Mouse (Mus musculus) intestine, postnatal 0 days (tissue): ENCODE measurements around the gene Cpox. TPM values are rescaled to one million over a fixed set of nuclear protein-coding genes. Genes with fewer than 3 reads are reported as not detected.

ENCODE experiments used
- ATAC-seq: fragments of 200-750 bp; cut with Nextera tagmentation; 2 replicates; pipeline ENCODE4 v1.8.0; 2017; ENCODE audit warnings: mild to moderate bottlenecking, moderate TSS enrichment, moderate library complexity
- H3K27ac ChIP-seq: fragments of 300-500 bp; sonication (generic); 2 replicates; pipeline ENCODE4 v1.5.1; 2014; ENCODE audit warnings: mild to moderate bottlenecking, low read depth, low read length, moderate library complexity
- H3K27me3 ChIP-seq: fragments of 300-500 bp; sonication (generic); replicated peaks from 2 replicates; pipeline ENCODE4 v1.6.1; 2014; ENCODE audit warnings: low read length, mixed read lengths; ENCODE audit not compliant: control insufficient read depth, insufficient read depth
- H3K36me3 ChIP-seq: fragments of 300-500 bp; sonication (generic); 2 replicates; pipeline ENCODE4 v1.6.1; 2014; ENCODE audit warnings: mild to moderate bottlenecking, moderate library complexity; ENCODE audit not compliant: control insufficient read depth, insufficient read depth
- H3K4me1 ChIP-seq: fragments of 300-500 bp; sonication (generic); replicated peaks from 2 replicates; pipeline ENCODE4 v1.6.1; 2014; ENCODE audit warnings: antibody characterized with exemption, low read length, mixed read lengths; ENCODE audit not compliant: control insufficient read depth, insufficient read depth
- H3K4me2 ChIP-seq: fragments of 300-500 bp; sonication (generic); replicated peaks from 2 replicates; pipeline ENCODE4 v1.6.1; 2014; ENCODE audit warnings: low read depth, mild to moderate bottlenecking, moderate library complexity
- H3K4me3 ChIP-seq: fragments of 300-500 bp; sonication (generic); 2 replicates; pipeline ENCODE4 v1.5.1; 2014; ENCODE audit warnings: low read depth, low read length
- H3K9ac ChIP-seq: fragments of 300-500 bp; sonication (generic); 2 replicates; pipeline ENCODE4 v1.6.1; 2014; ENCODE audit warnings: mild to moderate bottlenecking, low read depth, low read length
- H3K9me3 ChIP-seq: fragments of 300-500 bp; sonication (generic); 2 replicates; pipeline ENCODE4 v1.6.1; 2016; ENCODE audit warnings: mixed run types; ENCODE audit not compliant: control insufficient read depth
- CTCF ChIP-seq: sonication (generic); IDR thresholded peaks from 2 replicates; pipeline ENCODE4 v1.5.1; 2016; ENCODE audit warnings: low read depth, mild to moderate bottlenecking, control low read depth, antibody characterized with exemption, moderate library complexity
- WGBS: fragments of 180-500 bp; shearing (Covaris S2); extraction: QIAGEN DNeasy Blood & Tissue Kit; methylation state at CpG from one replicate; pipeline ENCODE4 v1.1.7; 2014; 5-methylcytosine and 5-hydroxymethylcytosine counted together
- polyA plus RNA-seq: library from polyadenylated mRNA; unstranded; fragments of >200 nt; fragmentation: Nextera tagmentation; extraction: Ambion mirVana; gene quantifications from 2 replicates; pipeline ENCODE4 v1.2.1, GENCODE M21; 2015

The Cpox gene
- polyA plus RNA-seq, 1 experiment from 2014 or later, result 54.5 TPM

DNA sequence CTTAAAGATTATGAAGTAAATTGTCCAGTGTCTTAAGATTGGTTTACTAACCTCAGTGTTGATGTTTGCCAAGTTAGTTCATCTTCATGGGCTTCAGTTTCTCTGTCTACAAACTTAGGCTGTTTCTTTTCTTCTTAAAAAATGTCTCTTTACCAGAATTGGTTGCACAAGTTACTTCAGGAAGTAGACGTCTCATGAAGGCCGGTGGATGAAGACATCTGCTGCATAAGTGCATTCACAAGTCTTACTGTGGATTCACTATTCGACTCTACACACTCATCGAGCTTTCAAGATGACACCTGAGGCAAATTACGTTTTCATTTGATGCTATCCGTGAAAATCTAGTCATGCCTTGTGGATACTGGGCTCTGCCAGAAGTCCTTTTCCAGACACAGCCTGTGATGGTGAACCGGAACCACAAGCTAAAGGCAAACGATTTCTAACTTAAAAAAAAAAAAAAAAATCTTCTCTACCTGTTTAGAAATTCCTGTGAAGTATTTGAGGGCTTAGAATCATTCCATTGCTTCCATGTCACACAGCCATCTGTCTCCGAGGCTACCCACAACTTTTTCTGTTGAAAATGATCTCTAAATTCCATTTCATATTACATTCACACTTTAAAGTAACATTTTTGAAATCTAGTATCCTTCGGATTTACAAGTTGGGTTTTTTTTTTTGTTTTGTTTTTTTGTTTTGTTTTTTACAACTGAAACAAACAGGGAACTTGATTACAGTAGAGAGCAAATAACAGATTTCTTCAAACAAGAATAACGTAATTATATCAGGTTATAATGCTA, 56.8 kb downstream of the Cpox start:
- ATAC-seq, result no peak
- H3K27ac ChIP-seq, result no peak overlapping the region
- H3K4me3 ChIP-seq, result peak overlapping the region; percentile 98; the same call in 1 of the 2 replicates
- peak overlapping the region; percentile 77 for H3K4me2 ChIP-seq
- peaks cover 15% of the 10 kb centered on the region for H3K36me3 ChIP-seq
- TF ChIP-seq CTCF, result no peak
- H3K9ac ChIP-seq, result 0 out of 2 replicates have a peak overlapping the region, but pooled peaks have one; percentile 71
- no peaks in the 10 kb centered on the region for H3K27me3 ChIP-seq
- H3K9me3 ChIP-seq, result no peaks in the 10 kb centered on the region
- 64% methylated on average over 11 of the region's 11 CpGs for WGBS
- H3K4me1 ChIP-seq, result no peaks in the 10 kb centered on the region

DNA sequence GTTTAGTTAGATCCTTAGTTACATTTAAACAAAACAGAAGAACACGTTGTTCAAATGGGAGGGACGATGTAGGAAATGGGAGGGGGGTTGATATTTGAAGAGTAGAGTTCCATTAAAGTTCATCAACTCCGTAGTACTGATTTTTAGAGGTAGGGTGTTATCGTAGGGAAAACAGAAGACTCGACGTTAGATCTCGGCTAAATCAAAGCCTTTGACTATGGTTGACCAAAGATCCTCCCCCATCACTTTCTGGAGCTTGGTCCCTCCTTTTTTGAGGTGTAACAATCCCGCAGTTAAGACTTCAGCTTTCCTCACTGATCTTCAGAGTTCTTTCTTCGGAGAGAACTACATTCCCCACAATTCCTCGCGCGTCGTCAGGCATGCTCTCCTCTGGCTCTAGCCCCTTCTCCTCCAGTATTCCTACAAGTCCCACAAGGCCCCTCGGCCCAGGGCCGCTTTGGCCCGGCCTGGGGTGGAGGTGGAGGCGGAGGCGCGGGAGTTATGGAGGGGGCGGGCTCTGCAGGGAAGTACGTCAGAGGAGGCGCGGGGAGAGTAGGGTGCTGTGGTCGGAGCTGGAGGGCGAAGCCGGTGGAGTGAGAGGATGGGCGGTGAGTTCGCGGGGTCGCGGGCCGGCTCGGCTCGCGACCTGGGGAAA, 57.5 kb downstream of the Cpox start, which contains the start of gene Cldnd1:
TSS of gene Cldnd1 (plus strand) at position 434 of the 655 bp plus-strand sequence.
- 2% methylated on average over 35 of the region's 35 CpGs for WGBS
- peak; percentile 100 for ATAC-seq
- H3K4me2 ChIP-seq, result peak within 1 kb of the TSS; percentile 77
- no peaks in the 10 kb centered on the region for H3K4me1 ChIP-seq
- H3K36me3 ChIP-seq, result peaks cover 22% of the 10 kb centered on the region
- peak within 1 kb of the TSS; percentile 71 for H3K9ac ChIP-seq
- H3K9me3 ChIP-seq, result no peaks in the 10 kb centered on the region
- no peak for TF ChIP-seq CTCF
- H3K27me3 ChIP-seq, result no peaks in the 10 kb centered on the region
- peak within 1 kb of the TSS; percentile 83 for H3K27ac ChIP-seq
- peak within 1 kb of the TSS; percentile 98 for H3K4me3 ChIP-seq

DNA sequence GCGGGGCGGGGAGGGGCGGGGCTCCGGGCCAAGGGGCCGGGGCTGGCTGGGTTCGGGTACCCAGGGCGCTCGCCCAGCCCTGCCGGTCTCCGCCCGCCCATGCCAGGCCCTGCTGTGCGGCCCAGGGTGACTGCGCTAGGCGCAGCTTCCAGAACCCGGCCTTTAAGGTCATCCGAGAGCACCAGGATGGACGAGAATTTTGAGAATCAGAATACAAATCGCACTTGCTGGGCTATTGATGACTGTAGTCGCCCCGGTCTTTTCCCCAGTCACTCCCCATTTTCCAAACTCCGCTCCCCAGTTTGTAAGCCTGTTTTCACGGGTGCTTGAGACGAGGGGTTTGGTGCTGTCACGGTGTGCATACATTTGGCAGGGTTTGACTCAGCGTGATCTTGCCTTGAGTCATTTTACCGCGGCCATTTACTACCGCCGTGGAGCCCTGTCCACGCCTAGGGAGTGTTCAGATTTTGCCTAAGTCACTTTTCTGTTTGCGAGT, 58.1 kb downstream of the Cpox start:
- WGBS, result under 1% methylated on average over 21 of the region's 31 CpGs
- Histone ChIP-seq H3K9me3 (no peaks in the 10 kb centered on the region), H3K4me3 (peak overlapping the region; percentile 98), H3K27me3 (no peaks in the 10 kb centered on the region), H3K4me1 (no peaks in the 10 kb centered on the region), H3K36me3 (peaks cover 28% of the 10 kb centered on the region), H3K4me2 (peak overlapping the region; percentile 77), H3K9ac (peak overlapping the region; percentile 71), H3K27ac (peak overlapping the region; percentile 83)
- no peak for TF ChIP-seq CTCF
- ATAC-seq, result peak; percentile 77

DNA sequence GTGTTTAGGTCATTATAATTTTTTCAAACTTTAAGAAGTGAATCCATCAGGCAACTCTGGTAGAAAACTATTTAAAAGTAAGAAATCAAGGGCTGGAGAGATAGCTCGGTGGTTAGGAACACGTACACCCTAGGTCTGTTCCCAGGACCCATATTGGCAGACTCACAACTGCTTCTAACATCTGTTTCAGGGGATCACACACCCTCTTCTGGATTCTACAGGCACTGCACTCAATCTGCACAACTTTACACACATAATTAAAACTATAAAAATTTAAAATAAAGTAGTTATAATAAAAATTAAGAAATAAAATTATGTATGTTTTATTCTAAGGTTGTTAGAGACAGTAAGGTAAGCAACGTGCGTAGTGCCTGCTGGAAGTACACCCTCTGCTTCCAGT, 68.1 kb downstream of the Cpox start:
- H3K27ac ChIP-seq, result no peak overlapping the region
- no peak overlapping the region for H3K4me2 ChIP-seq
- no peak for ATAC-seq
- no peaks in the 10 kb centered on the region for H3K4me1 ChIP-seq
- peak; percentile 49 for TF ChIP-seq CTCF
- H3K9me3 ChIP-seq, result no peaks in the 10 kb centered on the region
- H3K27me3 ChIP-seq, result no peaks in the 10 kb centered on the region
- H3K36me3 ChIP-seq, result peaks cover 9% of the 10 kb centered on the region; the same call in 1 of the 2 replicates
- WGBS, result 80% methylated on average over 4 of the region's 4 CpGs
- no peak overlapping the region for H3K4me3 ChIP-seq
- H3K9ac ChIP-seq, result no peak overlapping the region

DNA sequence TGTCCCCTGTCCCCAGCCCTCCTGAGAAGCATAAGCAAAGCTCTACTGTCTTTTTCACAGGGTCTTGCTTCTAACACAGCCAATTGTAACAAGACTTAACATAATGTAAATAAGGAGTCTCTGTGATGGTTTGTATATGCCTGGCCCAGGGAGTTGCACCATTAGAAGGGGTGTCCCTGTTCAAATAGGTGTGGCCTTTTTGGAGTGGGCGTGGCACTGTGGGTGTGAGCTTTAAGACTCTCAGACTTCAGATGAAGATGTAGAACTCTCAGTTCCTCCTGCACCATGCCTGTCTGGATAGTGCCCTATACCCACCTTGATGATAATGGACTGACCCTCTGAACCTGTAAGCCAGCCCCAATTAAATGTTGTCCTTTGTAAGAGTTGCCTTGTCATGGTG, 68.7 kb downstream of the Cpox start:
- no peak overlapping the region for H3K9ac ChIP-seq
- H3K36me3 ChIP-seq, result peaks cover 6% of the 10 kb centered on the region; the same call in 1 of the 2 replicates
- no peak overlapping the region for H3K4me2 ChIP-seq
- H3K9me3 ChIP-seq, result no peaks in the 10 kb centered on the region
- WGBS, result 83% methylated on average over 1 of the region's 1 CpGs
- no peaks in the 10 kb centered on the region for H3K4me1 ChIP-seq
- no peak overlapping the region for H3K4me3 ChIP-seq
- no peak for TF ChIP-seq CTCF
- ATAC-seq, result no peak
- no peak overlapping the region for H3K27ac ChIP-seq
- H3K27me3 ChIP-seq, result no peaks in the 10 kb centered on the region

DNA sequence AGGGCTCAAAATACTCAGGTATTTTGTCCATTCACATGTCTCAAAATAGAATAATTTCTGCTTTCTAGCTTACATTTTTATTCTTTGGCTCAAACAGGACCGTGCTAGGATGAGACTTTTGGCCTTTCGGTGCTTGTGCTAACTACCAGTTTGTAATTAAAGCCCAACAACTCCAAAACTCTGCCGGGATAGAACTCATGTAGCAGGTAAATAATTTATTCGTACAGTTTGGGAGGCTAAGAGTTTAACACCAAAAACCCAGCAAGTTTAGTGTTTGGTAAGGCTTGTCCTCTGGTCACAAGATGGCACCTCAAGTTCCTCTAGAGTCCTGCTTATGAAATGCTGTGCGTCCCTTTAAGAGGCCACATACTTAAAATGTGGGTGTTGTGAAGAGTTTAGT, 70.7 kb downstream of the Cpox start:
- H3K9ac ChIP-seq, result no peak overlapping the region
- no peak for TF ChIP-seq CTCF
- H3K36me3 ChIP-seq, result no peaks in the 10 kb centered on the region
- no peak for ATAC-seq
- no peaks in the 10 kb centered on the region for H3K9me3 ChIP-seq
- no peaks in the 10 kb centered on the region for H3K4me1 ChIP-seq
- 92% methylated on average over 5 of the region's 5 CpGs for WGBS
- no peaks in the 10 kb centered on the region for H3K27me3 ChIP-seq
- no peak overlapping the region for H3K27ac ChIP-seq
- H3K4me3 ChIP-seq, result no peak overlapping the region
- H3K4me2 ChIP-seq, result no peak overlapping the region
